Mouse (Mus musculus) lung, postnatal 25 days (tissue): ENCODE data around the gene Smap1.

Experiments used
- DNase-seq: peaks from one replicate; pipeline ENCODE4 v3.0.0; 2022; ENCODE audit warnings: low spot score

Smap1 gene

GRCm38 (mm10) chr1:23836630-23837029 is 85.5 kb downstream of the Smap1 start:
- DNase-seq: no peak

- no peak for DNase-seq
Observed at GRCm38 (mm10) chr1:23834819-23835218, 87.3 kb downstream of the Smap1 start.

- no peak for DNase-seq
Observed at GRCm38 (mm10) chr1:23834246-23834645, 87.9 kb downstream of the Smap1 start.

GRCm38 (mm10) chr1:23826887-23827758 is 95.0 kb downstream of the Smap1 start:
- DNase-seq: peak; percentile 41

GRCm38 (mm10) chr1:23821615-23822014 is 100.5 kb downstream of the Smap1 start:
- DNase-seq: no peak

- DNase-seq: no peak
Observed at GRCm38 (mm10) chr1:23798306-23798705, 123.8 kb downstream of the Smap1 start.
